Mouse (Mus musculus): Measurements from ENCODE around the gene Zer1.
"Not testable (repeated sequence)": the region's sequence is repeated elsewhere in the genome, so short reads cannot be mapped to it uniquely, and the experiment has no call there.

Zer1 gene

DNA sequence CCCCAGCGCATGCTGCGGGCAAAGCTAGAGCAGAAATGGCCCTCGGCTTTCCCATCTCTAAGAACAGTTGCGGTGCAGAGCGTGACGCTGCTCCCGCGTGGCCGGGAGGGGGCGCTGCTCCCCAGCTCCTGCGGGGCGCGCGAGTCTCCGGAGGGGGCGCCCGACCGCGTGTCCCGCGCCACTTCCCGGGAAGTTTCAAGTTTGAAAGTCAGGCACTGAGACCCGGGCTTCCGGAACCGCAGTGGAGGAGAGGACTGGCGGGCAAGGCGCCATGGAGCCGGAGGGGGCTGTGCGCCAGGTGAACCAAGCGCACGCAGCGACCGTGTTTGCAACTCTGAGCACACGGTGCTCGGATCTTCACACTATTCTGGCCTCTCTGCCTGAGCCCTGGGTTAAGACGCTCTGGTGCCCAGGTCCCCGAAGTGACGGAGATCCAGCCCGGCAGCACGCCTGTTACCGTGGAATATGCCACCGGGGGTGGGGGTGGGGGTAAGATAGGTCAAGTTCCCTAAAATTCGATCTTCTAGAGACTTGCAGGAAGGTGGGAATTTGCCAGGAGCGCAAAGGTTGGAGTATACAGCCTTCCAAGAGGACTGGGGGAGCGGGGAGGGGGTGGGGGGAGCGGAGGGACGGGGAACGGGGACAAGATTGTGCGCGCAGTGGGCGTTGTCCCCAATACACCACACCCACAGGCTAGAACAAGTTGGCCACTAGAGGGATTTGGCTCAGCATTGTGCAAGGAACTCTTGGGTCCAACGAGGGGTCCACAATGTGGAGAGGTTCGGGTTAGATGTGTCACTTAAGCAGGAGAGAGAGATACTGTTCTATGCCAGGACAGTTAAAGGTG is 46.7 kb downstream of the Zer1 start, which contains the start of gene Pkn3:
Pkn3 (plus strand) TSS at position 183 of the 847 bp plus-strand sequence.
- DNase-seq (ENCODE audit: low spot score) = peak; percentile 75

- DNase-seq (ENCODE audit: low spot score) = no peak
Observed at GRCm38 (mm10) chr2:30076959-30077358, 47.4 kb downstream of the Zer1 start.

GRCm38 (mm10) chr2:30076439-30076838 is 47.9 kb downstream of the Zer1 start:
- DNase-seq (ENCODE audit: low spot score) = no peak

- DNase-seq (ENCODE audit: low spot score) = no peak
Observed at GRCm38 (mm10) chr2:30075625-30076024, 48.8 kb downstream of the Zer1 start.

DNA sequence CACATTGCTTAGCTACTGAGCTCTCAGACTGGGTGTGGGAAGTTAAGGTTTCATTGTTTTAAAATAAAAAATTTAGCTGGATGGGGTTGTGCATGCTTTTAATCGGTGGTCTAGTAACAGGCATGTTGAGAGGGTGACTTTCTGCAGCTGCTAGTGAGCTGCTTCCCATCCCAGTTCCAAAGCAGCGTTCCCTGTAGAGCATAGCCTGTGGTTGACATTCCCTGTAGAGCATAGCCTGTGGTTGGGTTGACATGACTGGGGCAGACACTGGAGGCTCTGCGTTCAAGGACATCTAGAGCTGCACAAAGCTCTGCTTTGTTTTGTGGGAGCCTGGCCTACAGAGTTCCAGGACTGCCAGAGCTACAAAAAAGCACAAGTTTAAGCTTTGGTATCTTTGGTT is 51.1 kb downstream of the Zer1 start:
- DNase-seq (ENCODE audit: low spot score) = no peak

- no peak for DNase-seq (ENCODE audit: low spot score)
Observed at GRCm38 (mm10) chr2:30072875-30073274, 51.5 kb downstream of the Zer1 start.

DNA sequence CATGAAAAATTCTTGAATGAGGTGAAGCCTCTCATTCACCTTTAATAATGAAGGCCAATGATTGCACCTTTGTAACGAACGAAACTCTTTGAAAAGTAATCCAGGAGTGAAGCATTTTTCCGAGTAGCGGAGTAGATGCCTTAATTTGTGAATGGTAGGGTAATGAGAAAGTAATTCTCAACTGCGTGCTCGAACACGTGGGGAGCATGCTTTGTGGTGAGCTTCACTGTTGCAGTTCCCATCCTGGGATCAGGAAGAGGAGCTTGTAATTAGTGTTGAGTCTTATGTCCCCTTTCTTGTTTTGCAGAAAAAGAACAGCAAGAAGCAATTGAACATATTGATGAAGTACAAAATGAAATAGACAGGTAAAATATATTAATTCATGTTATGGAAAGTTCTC is 56.4 kb downstream of the Zer1 start:
- DNase-seq (ENCODE audit: low spot score) = no peak

DNA sequence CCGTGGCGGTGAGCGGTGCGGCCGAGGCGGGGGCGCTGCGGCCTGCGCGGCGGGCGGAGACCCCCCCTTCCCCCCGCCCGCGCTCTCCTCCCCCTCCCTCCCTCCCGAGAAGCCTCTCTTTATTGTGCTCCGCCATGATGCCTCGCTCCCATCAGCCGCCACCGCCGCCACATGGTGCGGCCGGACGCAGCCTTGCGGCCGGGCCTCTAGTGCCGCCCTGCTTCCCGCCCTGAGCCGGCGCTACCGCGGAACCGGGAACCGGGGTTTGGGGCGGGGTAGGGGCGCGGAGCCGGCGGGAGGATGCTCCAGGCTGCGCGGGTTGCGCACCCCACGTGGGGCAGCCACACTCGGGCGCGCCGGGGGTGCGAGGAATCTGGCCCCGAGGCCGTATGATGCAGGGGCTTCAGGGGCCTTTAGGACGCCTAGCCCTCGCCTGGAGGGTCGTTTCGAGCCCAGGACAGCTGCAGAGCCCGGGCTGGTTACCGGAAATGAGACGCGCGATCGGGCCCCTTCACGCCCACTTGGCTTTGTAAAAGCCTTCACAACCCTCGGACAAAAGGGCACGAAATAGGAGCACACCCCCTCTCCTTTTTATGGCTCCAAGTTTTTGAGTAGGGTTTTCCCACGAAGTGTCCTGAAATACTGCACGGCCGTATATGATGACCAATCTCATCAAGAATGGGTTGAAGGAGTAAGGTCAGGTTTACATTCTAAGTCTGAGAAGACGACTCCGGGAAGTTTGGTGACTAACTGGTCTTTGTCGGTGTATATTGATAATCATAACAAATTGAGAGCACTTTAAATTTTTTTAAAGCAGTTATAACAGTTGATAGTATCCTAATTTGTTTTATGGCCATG is 57.1 kb downstream of the Zer1 start:
- peak; percentile 40 for DNase-seq (ENCODE audit: low spot score)

DNA sequence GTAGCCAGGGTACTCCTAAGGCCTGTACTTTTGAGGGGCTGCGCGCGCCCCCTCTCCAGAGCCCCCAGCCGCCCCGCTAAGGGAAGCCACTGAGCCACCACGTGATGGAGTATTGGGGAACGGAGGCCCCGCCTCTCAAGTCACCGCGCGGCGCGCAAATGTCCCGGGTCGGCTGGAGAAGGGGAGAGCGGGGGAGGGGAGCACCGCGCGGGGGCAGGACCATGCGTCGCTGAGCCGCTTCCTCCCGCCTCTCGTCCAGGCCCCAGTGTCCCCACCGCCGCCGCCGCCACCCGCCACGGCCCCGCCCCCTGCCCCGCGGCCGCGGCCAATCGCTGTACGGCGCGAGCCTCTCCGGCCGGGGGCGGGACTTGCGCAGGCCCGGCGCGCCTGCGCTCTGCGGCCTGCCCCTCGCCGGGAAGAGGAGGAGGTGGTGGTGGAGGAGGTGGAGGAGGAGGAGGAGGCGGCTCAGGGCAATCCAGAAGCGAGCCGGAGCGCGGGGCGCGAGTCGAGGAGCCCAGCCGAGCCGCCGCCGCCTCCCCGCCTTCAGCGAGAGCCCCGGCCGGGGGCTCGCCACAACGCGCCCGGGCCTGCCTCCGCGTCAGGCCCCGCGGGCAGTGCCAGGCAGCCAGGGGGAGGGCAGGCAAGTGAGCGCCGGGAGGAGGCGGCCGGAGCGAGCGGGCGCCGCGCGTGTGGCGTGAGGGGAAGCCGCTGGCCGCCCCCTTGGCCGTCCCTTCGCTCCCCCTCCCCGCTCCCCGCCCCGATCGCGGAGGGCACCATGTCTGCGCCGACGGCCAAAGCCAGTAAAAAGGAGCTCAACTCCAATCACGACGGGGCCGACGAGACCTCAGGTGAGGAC is 58.1 kb downstream of the Zer1 start:
- DNase-seq (ENCODE audit: low spot score) = peak; percentile 91

DNA sequence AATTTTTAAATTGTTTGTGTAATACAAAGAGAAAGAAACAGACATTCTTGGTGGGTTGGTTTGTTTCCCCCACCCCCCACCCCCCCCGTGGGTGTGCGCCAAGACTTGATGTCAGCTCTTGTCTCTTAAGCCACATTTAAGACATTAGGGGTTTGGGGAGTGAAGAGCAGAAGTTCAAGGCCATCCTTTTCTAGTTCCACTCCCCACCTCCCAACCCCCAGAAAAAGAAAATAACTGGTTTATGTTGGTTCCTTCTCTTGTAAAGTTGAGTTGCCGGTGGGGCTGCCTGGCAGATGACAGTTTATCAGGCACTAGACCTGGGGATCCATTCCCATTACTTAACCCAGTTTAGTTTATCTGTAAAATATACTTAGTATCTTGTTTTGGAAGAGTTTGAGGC is 60.1 kb downstream of the Zer1 start:
- no peak for DNase-seq (ENCODE audit: low spot score)

- DNase-seq (ENCODE audit: low spot score) = no peak
Observed at GRCm38 (mm10) chr2:30063791-30064190, 60.6 kb downstream of the Zer1 start.

- DNase-seq (ENCODE audit: low spot score) = no peak
Observed at GRCm38 (mm10) chr2:30063235-30063634, 61.1 kb downstream of the Zer1 start.

DNA sequence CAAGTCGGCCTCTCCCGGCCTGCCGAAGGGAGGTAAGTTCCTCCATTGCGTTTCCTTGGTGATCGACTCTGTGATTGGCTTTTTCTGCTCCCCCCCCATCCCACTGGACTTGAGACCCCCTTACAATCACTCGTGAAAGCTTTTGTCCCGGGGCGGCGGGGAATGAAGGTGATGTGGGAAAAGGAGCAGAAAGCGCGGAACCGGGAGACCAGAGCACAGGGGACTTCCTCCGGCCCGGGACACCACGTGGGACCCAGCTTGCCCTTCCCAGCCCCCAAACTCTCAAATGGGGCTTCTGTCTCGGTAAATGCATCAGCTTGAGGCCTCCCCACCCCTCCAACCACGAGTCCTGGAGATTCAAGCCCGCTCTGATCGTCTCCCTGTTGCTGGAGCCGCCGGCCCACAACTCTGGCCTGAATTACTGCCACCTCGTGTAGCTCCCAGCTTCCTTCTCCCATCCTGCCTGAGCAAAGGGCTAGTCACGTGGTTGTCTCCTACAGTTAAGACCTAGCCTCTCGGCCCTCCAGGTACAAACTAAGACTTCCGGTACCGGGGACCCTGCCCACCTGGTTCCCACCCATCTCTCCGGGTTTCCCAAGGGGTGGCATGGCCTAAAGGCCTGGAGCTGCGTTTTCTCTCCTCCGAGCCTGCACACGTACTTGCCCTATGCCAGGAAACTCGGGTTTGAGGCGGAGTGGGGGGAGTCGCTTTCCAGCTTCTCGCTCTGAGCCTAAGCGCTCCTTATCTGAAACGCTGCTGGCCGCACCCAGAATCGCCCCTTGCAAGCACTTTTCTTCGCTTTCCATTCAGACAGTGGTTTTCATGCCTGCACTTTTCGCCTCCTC is 61.9 kb downstream of the Zer1 start:
- DNase-seq (ENCODE audit: low spot score) = peak; percentile 55

DNA sequence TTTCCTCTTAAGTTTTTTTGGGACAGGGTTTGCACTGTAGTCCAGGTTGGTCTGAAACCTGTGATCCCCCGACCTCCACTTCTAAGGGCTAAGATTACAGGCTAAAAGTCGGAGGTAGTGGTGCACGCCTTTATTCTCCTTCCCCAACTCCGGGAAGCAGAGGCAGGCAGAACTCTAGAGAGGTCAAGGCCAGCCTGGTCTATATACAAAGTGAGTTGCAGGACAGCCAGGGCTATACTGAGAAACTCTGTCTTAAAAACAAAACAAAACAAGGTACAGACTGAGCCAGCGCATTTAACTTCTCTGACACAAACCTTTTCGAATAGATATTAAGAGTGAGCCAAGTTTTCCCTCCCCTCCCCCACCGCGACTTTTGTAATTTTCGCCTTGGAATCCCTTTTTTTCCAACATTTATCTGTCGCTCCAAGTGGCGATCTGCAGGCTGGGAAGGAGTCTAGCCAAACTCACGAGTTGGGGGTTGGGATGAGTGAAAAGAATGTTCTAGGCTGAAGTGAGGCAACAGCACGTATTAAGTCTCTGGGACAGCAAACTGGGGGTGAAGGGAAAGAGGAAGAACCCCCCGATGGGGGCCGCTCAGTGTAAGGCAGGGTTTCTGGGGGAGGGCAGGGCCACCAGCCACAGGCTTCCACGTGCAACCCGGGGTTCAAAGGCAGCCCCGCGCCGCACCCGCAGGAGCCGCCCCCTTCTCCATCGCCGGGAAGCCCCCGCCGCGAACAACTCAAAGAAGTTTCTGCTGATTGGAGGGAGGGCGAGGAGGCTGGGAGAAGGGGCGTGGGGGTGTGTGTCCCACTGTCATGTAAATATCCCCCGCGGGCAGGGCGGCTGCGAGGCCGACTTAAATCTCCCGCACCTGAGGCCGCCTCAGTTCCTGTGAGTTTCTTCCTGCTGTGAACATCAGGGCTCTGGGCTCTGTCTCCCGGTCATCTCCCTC is 62.9 kb downstream of the Zer1 start:
- no peak for DNase-seq (ENCODE audit: low spot score)

GRCm38 (mm10) chr2:30058418-30058817 is 66.0 kb downstream of the Zer1 start:
- no peak for DNase-seq (ENCODE audit: low spot score)

DNA sequence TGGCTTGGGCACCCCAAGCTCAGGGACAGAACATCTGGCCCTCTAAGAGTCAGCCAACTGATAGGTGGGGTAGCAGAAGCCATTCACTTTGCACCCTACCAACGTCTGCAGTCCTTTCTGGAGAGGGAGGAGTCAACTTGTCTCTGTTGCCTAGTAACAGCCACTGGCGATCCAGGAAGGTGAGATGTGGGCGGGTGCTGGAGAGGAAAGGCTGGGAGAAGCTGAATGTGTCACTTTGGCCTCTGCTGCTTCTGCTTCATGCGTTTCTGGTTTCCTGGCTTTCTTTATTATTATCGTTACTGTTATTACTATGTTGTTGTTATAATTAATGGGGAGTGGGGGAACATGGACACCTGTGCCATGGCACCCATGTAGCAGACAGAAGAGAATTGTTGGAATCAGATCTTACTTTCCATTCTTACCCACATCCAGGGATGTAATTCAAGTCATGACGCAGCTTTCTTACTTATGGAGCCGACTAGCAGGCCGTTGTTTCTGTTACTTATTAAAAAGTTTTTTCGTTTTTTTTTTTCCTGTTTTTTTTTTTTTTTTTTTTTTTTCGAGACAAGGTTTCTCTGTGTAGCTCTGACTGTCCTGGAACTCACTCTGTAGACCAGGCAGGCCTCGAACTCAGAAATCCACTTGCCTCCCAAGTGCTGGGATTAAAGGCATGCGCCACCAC is 67.0 kb downstream of the Zer1 start, which contains the start of gene Set:
Set (plus strand) TSS at position 156 of the 682 bp plus-strand sequence.
- DNase-seq (ENCODE audit: low spot score) = no peak

DNA sequence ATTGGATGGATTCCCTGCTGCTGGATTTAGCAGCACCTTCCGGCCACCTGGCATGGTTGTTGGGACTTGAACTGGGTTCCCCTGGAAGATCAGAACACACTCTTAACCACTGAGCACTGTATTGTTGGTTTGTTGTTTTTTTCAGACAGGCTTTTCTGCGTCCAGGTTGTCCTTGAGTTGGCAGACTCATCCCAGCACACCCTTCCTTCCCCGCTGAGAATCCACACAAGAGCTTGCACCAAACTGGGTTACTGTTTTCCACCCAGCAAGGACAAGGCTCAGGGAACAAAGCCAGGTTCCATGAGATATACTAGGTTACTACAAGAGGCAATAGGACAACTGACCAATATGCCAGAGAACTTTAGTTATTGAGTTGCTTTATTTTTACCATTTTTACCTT is 67.6 kb downstream of the Zer1 start:
- DNase-seq (ENCODE audit: low spot score) = no peak

- DNase-seq (ENCODE audit: low spot score) = not testable (repeated sequence)
Observed at GRCm38 (mm10) chr2:30055310-30055709, 69.1 kb downstream of the Zer1 start.

Measured in spleen, adult 12 weeks (tissue).